Mouse (Mus musculus): ENCODE measurements around the gene Snrpb. TPM values are rescaled to one million over a fixed set of nuclear protein-coding genes. Genes with fewer than 3 reads are reported as not detected.

The Snrpb gene
- polyA plus RNA-seq (2015; fragmentation: Nextera tagmentation; extraction: Ambion mirVana): 256 and 282 TPM in 2 replicates

DNA sequence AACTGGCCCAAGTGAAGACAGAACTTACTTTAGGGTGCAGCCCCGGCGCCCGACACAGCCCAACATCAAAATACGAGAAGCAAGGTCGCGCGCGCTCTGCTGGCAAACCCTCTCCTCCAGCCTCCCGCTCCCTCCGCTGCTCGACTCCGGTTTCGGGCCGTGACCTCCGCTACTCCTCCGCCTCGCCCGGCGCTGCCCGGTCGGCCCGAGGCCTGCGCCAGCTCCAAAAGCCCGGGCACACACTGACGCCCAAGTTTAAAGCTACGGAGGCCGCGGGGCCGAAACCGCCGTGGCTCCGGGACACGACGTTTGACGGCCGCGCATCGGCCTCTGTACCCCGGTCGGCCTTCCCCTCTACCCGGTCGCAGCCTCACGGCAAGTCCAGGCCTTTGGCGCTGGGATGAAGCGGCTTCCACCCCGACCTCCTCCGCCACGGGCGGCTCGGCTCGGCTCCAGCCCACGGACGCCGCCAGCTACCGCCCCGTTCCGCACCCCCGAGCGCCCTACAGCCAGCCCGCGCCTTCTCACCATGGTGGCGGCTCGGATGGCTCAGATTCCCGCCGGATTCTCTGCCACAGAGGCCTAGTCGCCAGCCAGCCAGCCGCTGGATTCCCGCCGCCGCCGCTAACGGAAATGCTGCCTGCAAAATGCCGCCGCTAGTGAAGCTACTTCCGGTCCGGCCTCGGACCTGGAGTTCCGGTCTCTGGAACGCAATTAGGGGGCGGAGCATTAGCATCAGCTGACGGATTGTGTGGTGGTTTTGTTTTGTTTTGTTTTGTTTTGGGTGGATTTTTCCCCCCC is at the start of gene Snrpb:
Gene Snrpb, minus strand, starts transcription at position 698 of the 801 bp plus-strand sequence.

GRCm38 (mm10) chr2:130194894-130195293 is 15.7 kb upstream of the Snrpb start, which contains the start of gene Tmc2:
Gene Tmc2, plus strand, starts transcription at chr2:130195194.

Other genes with a start within 250 kb of the Snrpb start
- not detected in 2 replicates for gene Tgm3, start 167.1 kb downstream of the Snrpb start, polyA plus RNA-seq (2015; fragmentation: Nextera tagmentation; extraction: Ambion mirVana)
- gene Tgm6, start 67.0 kb downstream of the Snrpb start, polyA plus RNA-seq (2015; fragmentation: Nextera tagmentation; extraction: Ambion mirVana): 0.06 and 0.13 TPM in 2 replicates
- gene Tmc2, start 15.8 kb upstream of the Snrpb start, polyA plus RNA-seq (2015; fragmentation: Nextera tagmentation; extraction: Ambion mirVana): not detected in 2 replicates
- gene Nop56, start 95.0 kb upstream of the Snrpb start, polyA plus RNA-seq (2015; fragmentation: Nextera tagmentation; extraction: Ambion mirVana): 265 and 266 TPM in 2 replicates
- gene Idh3b, start 105.1 kb upstream of the Snrpb start, polyA plus RNA-seq (2015; fragmentation: Nextera tagmentation; extraction: Ambion mirVana): 223 and 230 TPM in 2 replicates
- gene Ebf4, start 115.8 kb upstream of the Snrpb start, polyA plus RNA-seq (2015; fragmentation: Nextera tagmentation; extraction: Ambion mirVana): 9.0 and 10.2 TPM in 2 replicates
- 26.8 and 30.0 TPM in 2 replicates for gene Cpxm1, start 218.2 kb upstream of the Snrpb start, polyA plus RNA-seq (2015; fragmentation: Nextera tagmentation; extraction: Ambion mirVana)
- gene Gm28372, start 225.8 kb upstream of the Snrpb start, polyA plus RNA-seq (2015; fragmentation: Nextera tagmentation; extraction: Ambion mirVana): 0.11 and 0.14 TPM in 2 replicates
- not detected in 2 replicates for gene 1700020A23Rik, start 225.9 kb upstream of the Snrpb start, polyA plus RNA-seq (2015; fragmentation: Nextera tagmentation; extraction: Ambion mirVana)
- gene Tmem239, start 227.1 kb upstream of the Snrpb start, polyA plus RNA-seq (2015; fragmentation: Nextera tagmentation; extraction: Ambion mirVana): not detected in 2 replicates
- 71.9 and 85.9 TPM in 2 replicates for gene Vps16, start 244.9 kb upstream of the Snrpb start, polyA plus RNA-seq (2015; fragmentation: Nextera tagmentation; extraction: Ambion mirVana)
- 12.0 and 13.1 TPM in 2 replicates for gene Pced1a, start 245.3 kb upstream of the Snrpb start, polyA plus RNA-seq (2015; fragmentation: Nextera tagmentation; extraction: Ambion mirVana)

Measured in neural tube, postnatal 0 days (tissue).